Mouse (Mus musculus) forebrain, embryonic 13.5 days (tissue): Measurements from ENCODE around the gene Cspg5. TPM values are rescaled to one million over a fixed set of nuclear protein-coding genes. Genes with fewer than 3 reads are reported as not detected.

Experiments
- ATAC-seq: fragments of 200-750 bp; cut with Nextera tagmentation; 2 replicates; pipeline ENCODE4 v1.8.0; 2017
- H3K27ac ChIP-seq: fragments of 300-500 bp; sonication (generic); 2 replicates; pipeline ENCODE4 v1.5.1; 2015; ENCODE audit warnings: inconsistent platforms, mild to moderate bottlenecking, moderate library complexity
- H3K27me3 ChIP-seq: fragments of 300-500 bp; sonication (generic); 2 replicates; pipeline ENCODE4 v1.6.1; 2015; ENCODE audit warnings: mild to moderate bottlenecking, inconsistent platforms
- H3K36me3 ChIP-seq: fragments of 300-500 bp; sonication (generic); 2 replicates; pipeline ENCODE4 v1.6.1; 2015; ENCODE audit warnings: mild to moderate bottlenecking, inconsistent platforms; ENCODE audit not compliant: poor library complexity, severe bottlenecking
- H3K4me1 ChIP-seq: fragments of 300-500 bp; sonication (generic); 2 replicates; pipeline ENCODE4 v1.6.1; 2015; ENCODE audit warnings: inconsistent platforms
- H3K4me2 ChIP-seq: fragments of 300-500 bp; sonication (generic); 2 replicates; pipeline ENCODE4 v1.6.1; 2015; ENCODE audit warnings: inconsistent platforms, mild to moderate bottlenecking, moderate library complexity
- H3K4me3 ChIP-seq: fragments of 300-500 bp; sonication (generic); 2 replicates; pipeline ENCODE4 v1.5.1; 2015; ENCODE audit warnings: mild to moderate bottlenecking, inconsistent platforms
- H3K9ac ChIP-seq: fragments of 300-500 bp; sonication (generic); 2 replicates; pipeline ENCODE4 v1.6.1; 2015; ENCODE audit warnings: mild to moderate bottlenecking, inconsistent platforms
- H3K9me3 ChIP-seq: fragments of 300-500 bp; sonication (generic); replicated peaks from 2 replicates; pipeline ENCODE4 v1.6.1; 2016; ENCODE audit warnings: inconsistent platforms
- WGBS: fragments of 180-500 bp; shearing (Covaris S2); methylation state at CpG from one replicate; pipeline ENCODE4 v1.1.7; 2015; 5-methylcytosine and 5-hydroxymethylcytosine counted together
- polyA plus RNA-seq: library from polyadenylated mRNA; unstranded; fragments of >200 nt; fragmentation: Nextera tagmentation; extraction: Ambion mirVana; gene quantifications from 2 replicates; pipeline ENCODE4 v1.2.1, GENCODE M21; 2015

The Cspg5 gene
- polyA plus RNA-seq, 1 experiment from 2014 or later = 29.4 TPM

GRCm38 (mm10) chr9:110230395-110231071 is 13.1 kb upstream of the Cspg5 start:
- Histone ChIP-seq H3K27me3 (no peaks in the 10 kb centered on the region), H3K9ac (no peak overlapping the region), H3K36me3 (peaks cover 96% of the 10 kb centered on the region), H3K27ac (no peak overlapping the region), H3K4me3 (no peak overlapping the region), H3K9me3 (no peaks in the 10 kb centered on the region), H3K4me2 (no peak overlapping the region), H3K4me1 (no peaks in the 10 kb centered on the region)
- 86% methylated on average over 16 of the region's 16 CpGs for WGBS
- no peak for ATAC-seq

GRCm38 (mm10) chr9:110234962-110235361 is 8.6 kb upstream of the Cspg5 start:
- no peak overlapping the region for H3K4me2 ChIP-seq
- ATAC-seq = no peak
- H3K36me3 ChIP-seq = peaks cover 94% of the 10 kb centered on the region
- no peak overlapping the region for H3K9ac ChIP-seq
- no peaks in the 10 kb centered on the region for H3K27me3 ChIP-seq
- no peaks in the 10 kb centered on the region for H3K4me1 ChIP-seq
- H3K4me3 ChIP-seq = no peak overlapping the region
- 97% methylated on average over 6 of the region's 6 CpGs for WGBS
- no peak overlapping the region for H3K27ac ChIP-seq
- no peaks in the 10 kb centered on the region for H3K9me3 ChIP-seq

- no peaks in the 10 kb centered on the region for H3K9me3 ChIP-seq
- WGBS = 23% methylated on average over 7 of the region's 7 CpGs
- no peak overlapping the region for H3K27ac ChIP-seq
- peak overlapping the region; percentile 99 for H3K4me2 ChIP-seq
- no peak for ATAC-seq
- H3K4me3 ChIP-seq = peak overlapping the region; percentile 79
- H3K36me3 ChIP-seq = peaks cover 29% of the 10 kb centered on the region
- no peaks in the 10 kb centered on the region; the same call in 1 of the 2 replicates for H3K27me3 ChIP-seq
- peaks cover 32% of the 10 kb centered on the region for H3K4me1 ChIP-seq
- peak overlapping the region; percentile 86 for H3K9ac ChIP-seq
Observed at GRCm38 (mm10) chr9:110244567-110244888, 945 bp downstream of the Cspg5 start.

GRCm38 (mm10) chr9:110244889-110245589 is 1.5 kb downstream of the Cspg5 start:
- H3K27me3 ChIP-seq = no peaks in the 10 kb centered on the region; the same call in 1 of the 2 replicates
- peak overlapping the region; percentile 84 for H3K27ac ChIP-seq
- H3K36me3 ChIP-seq = peaks cover 26% of the 10 kb centered on the region
- 1% methylated on average over 71 of the region's 93 CpGs for WGBS
- H3K9me3 ChIP-seq = no peaks in the 10 kb centered on the region
- peak overlapping the region; percentile 79 for H3K4me3 ChIP-seq
- H3K9ac ChIP-seq = peak overlapping the region; percentile 86
- peaks cover 37% of the 10 kb centered on the region for H3K4me1 ChIP-seq
- peak; percentile 57 for ATAC-seq
- H3K4me2 ChIP-seq = peak overlapping the region; percentile 99

- Histone ChIP-seq H3K36me3 (peaks cover 21% of the 10 kb centered on the region), H3K4me1 (peaks cover 44% of the 10 kb centered on the region), H3K4me3 (peak overlapping the region; percentile 79), H3K9me3 (no peaks in the 10 kb centered on the region), H3K27ac (peak overlapping the region; percentile 84), H3K27me3 (no peaks in the 10 kb centered on the region; the same call in 1 of the 2 replicates), H3K9ac (peak overlapping the region; percentile 86), H3K4me2 (peak overlapping the region; percentile 99)
- peak; percentile 60 for ATAC-seq
- WGBS = 1% methylated on average over 25 of the region's 40 CpGs
Observed at GRCm38 (mm10) chr9:110245590-110246320, 2.2 kb downstream of the Cspg5 start.

GRCm38 (mm10) chr9:110246321-110246640 is 2.7 kb downstream of the Cspg5 start:
- H3K4me3 ChIP-seq = peak overlapping the region; percentile 79
- H3K9ac ChIP-seq = peak overlapping the region; percentile 86
- H3K4me2 ChIP-seq = peak overlapping the region; percentile 99
- no peaks in the 10 kb centered on the region for H3K9me3 ChIP-seq
- peak overlapping the region; percentile 84 for H3K27ac ChIP-seq
- no peak; the same call in 1 of the 2 replicates for ATAC-seq
- H3K36me3 ChIP-seq = peaks cover 17% of the 10 kb centered on the region
- H3K27me3 ChIP-seq = no peaks in the 10 kb centered on the region; the same call in 1 of the 2 replicates
- 41% methylated on average over 13 of the region's 13 CpGs for WGBS
- peaks cover 49% of the 10 kb centered on the region for H3K4me1 ChIP-seq

GRCm38 (mm10) chr9:110247049-110247448 is 3.5 kb downstream of the Cspg5 start:
- H3K9ac ChIP-seq = no peak overlapping the region
- peaks cover 52% of the 10 kb centered on the region for H3K4me1 ChIP-seq
- no peak overlapping the region for H3K4me2 ChIP-seq
- peaks cover 9% of the 10 kb centered on the region; the same call in 1 of the 2 replicates for H3K36me3 ChIP-seq
- H3K9me3 ChIP-seq = no peaks in the 10 kb centered on the region
- H3K4me3 ChIP-seq = no peak overlapping the region
- 88% methylated on average over 10 of the region's 10 CpGs for WGBS
- no peaks in the 10 kb centered on the region; the same call in 1 of the 2 replicates for H3K27me3 ChIP-seq
- ATAC-seq = no peak
- H3K27ac ChIP-seq = no peak overlapping the region

- Histone ChIP-seq H3K9me3 (no peaks in the 10 kb centered on the region), H3K27me3 (no peaks in the 10 kb centered on the region; the same call in 1 of the 2 replicates), H3K4me1 (peaks cover 52% of the 10 kb centered on the region), H3K4me2 (no peak overlapping the region; the same call in 1 of the 2 replicates), H3K9ac (peak overlapping the region; percentile 59; the same call in 1 of the 2 replicates), H3K36me3 (peaks cover 5% of the 10 kb centered on the region; the same call in 1 of the 2 replicates), H3K27ac (peak overlapping the region; percentile 96), H3K4me3 (no peak overlapping the region)
- no peak for ATAC-seq
- 73% methylated on average over 2 of the region's 2 CpGs for WGBS
Observed at GRCm38 (mm10) chr9:110248861-110249260, 5.3 kb downstream of the Cspg5 start.

- H3K9ac ChIP-seq = peak overlapping the region; percentile 59
- no peaks in the 10 kb centered on the region for H3K9me3 ChIP-seq
- no peaks in the 10 kb centered on the region for H3K27me3 ChIP-seq
- peak overlapping the region; percentile 48 for H3K4me2 ChIP-seq
- peak; percentile 83 for ATAC-seq
- peak overlapping the region; percentile 96 for H3K27ac ChIP-seq
- H3K4me1 ChIP-seq = peaks cover 43% of the 10 kb centered on the region
- peak overlapping the region; percentile 9; the same call in 1 of the 2 replicates for H3K4me3 ChIP-seq
- peaks cover 5% of the 10 kb centered on the region; the same call in 1 of the 2 replicates for H3K36me3 ChIP-seq
- 5% methylated on average over 11 of the region's 11 CpGs for WGBS
Observed at GRCm38 (mm10) chr9:110249823-110250543, 6.4 kb downstream of the Cspg5 start.

- 76% methylated on average over 14 of the region's 14 CpGs for WGBS
- Histone ChIP-seq H3K4me1 (peaks cover 48% of the 10 kb centered on the region), H3K4me3 (0 out of 2 replicates have a peak overlapping the region, but pooled peaks have one; percentile 9)
Observed at GRCm38 (mm10) chr9:110250776-110251175, 7.2 kb downstream of the Cspg5 start.

GRCm38 (mm10) chr9:110255407-110256019 is 11.9 kb downstream of the Cspg5 start:
- H3K36me3 ChIP-seq = peaks cover 21% of the 10 kb centered on the region
- no peaks in the 10 kb centered on the region for H3K9me3 ChIP-seq
- H3K9ac ChIP-seq = 0 out of 2 replicates have a peak overlapping the region, but pooled peaks have one; percentile 35
- H3K4me2 ChIP-seq = no peak overlapping the region
- no peak overlapping the region for H3K4me3 ChIP-seq
- no peaks in the 10 kb centered on the region for H3K27me3 ChIP-seq
- peaks cover 28% of the 10 kb centered on the region for H3K4me1 ChIP-seq
- 31% methylated on average over 15 of the region's 15 CpGs for WGBS
- peak; percentile 74 for ATAC-seq
- peak overlapping the region; percentile 48 for H3K27ac ChIP-seq

More at GRCm38 (mm10) chr9:110250776-110251175, 7.2 kb downstream of the Cspg5 start:
- no peaks in the 10 kb centered on the region for H3K9me3 ChIP-seq
- no peaks in the 10 kb centered on the region for H3K27me3 ChIP-seq
- no peak for ATAC-seq
- peak overlapping the region; percentile 96 for H3K27ac ChIP-seq
- H3K4me2 ChIP-seq = peak overlapping the region; percentile 48
- H3K36me3 ChIP-seq = peaks cover 5% of the 10 kb centered on the region; the same call in 1 of the 2 replicates
- H3K9ac ChIP-seq = peak overlapping the region; percentile 30
